8 mouse cellular contexts compared by ENCODE assay signal in genomic region chr12:105935441-105935880, GRCm38 (mm10).
DNase-seq lines count a peak whose midpoint lies in the region; ATAC-seq and TF ChIP-seq lines count a peak whose summit lies in the region.

No protein-coding gene starts in this region.

- no peaks in the 10 kb centered on the region for H3K36me3 ChIP-seq in kidney, postnatal 0 days (ENCODE audit: insufficient read depth, low read length)
- H3K36me3 ChIP-seq in forebrain, embryonic 16.5 days (ENCODE audit: control insufficient read depth, insufficient read depth), result no peaks in the 10 kb centered on the region
- no peaks in the 10 kb centered on the region for H3K36me3 ChIP-seq in neural tube, embryonic 15.5 days

- no peak for DNase-seq in kidney, postnatal 0 days (ENCODE audit: low spot score)
- DNase-seq in kidney, adult 9 months, result no peak
- DNase-seq in embryo, embryonic 10 days (ENCODE audit: low spot score), result peak; percentile 40
- DNase-seq in left cerebral cortex, postnatal 4 days, result peak; percentile 62
- no peak for DNase-seq in adipocyte (ENCODE audit: low spot score)
- no peak for DNase-seq in urinary bladder, postnatal 10 days (ENCODE audit: low spot score)

- 3% methylated on average over 18 of the region's 22 CpGs for WGBS in kidney, postnatal 0 days
- 5% methylated on average over 20 of the region's 22 CpGs for WGBS in forebrain, embryonic 16.5 days
- WGBS in neural tube, embryonic 15.5 days, result 7% methylated on average over 21 of the region's 22 CpGs

- no peak overlapping the region for H3K27ac ChIP-seq in kidney, postnatal 0 days
- peak overlapping the region; percentile 46; the same call in 1 of the 2 replicates for H3K27ac ChIP-seq in forebrain, embryonic 16.5 days (ENCODE audit: low read length)
- no peak overlapping the region for H3K27ac ChIP-seq in neural tube, embryonic 15.5 days (replicated peaks)

- no peaks in the 10 kb centered on the region for H3K27me3 ChIP-seq in kidney, postnatal 0 days (ENCODE audit: insufficient read depth, low read length)
- H3K27me3 ChIP-seq in forebrain, embryonic 16.5 days (replicated peaks; ENCODE audit: control insufficient read depth, insufficient read depth, low read length), result no peaks in the 10 kb centered on the region
- peaks cover 2% of the 10 kb centered on the region; the same call in 1 of the 2 replicates for H3K27me3 ChIP-seq in neural tube, embryonic 15.5 days (replicated peaks)

- H3K4me1 ChIP-seq in kidney, postnatal 0 days (replicated peaks; ENCODE audit: insufficient read depth, low read length), result 0 out of 2 replicates have a peak, but pooled peaks cover 3% of the 10 kb centered on the region
- peaks cover 16% of the 10 kb centered on the region for H3K4me1 ChIP-seq in forebrain, embryonic 16.5 days (replicated peaks; ENCODE audit: control insufficient read depth, insufficient read depth, low read length)
- peaks cover 11% of the 10 kb centered on the region for H3K4me1 ChIP-seq in neural tube, embryonic 15.5 days

- ATAC-seq in kidney, postnatal 0 days (replicated peaks; ENCODE audit: low FRiP score, low read depth), result no peak
- peak; percentile 70 for ATAC-seq in forebrain, embryonic 16.5 days
- no peak for ATAC-seq in neural tube, embryonic 15.5 days (ENCODE audit: low FRiP score)

- peak overlapping the region; percentile 45 for H3K4me2 ChIP-seq in kidney, postnatal 0 days (ENCODE audit: low read length)
- H3K4me2 ChIP-seq in forebrain, embryonic 16.5 days (ENCODE audit: low read length), result peak overlapping the region; percentile 36
- H3K4me2 ChIP-seq in neural tube, embryonic 15.5 days, result peak overlapping the region; percentile 52

- TF ChIP-seq CTCF in kidney, postnatal 0 days (IDR thresholded peaks at IDR 0.05; ENCODE audit: low read depth), result no peak

- peak overlapping the region; percentile 20; the same call in 1 of the 2 replicates for H3K4me3 ChIP-seq in kidney, postnatal 0 days (replicated peaks; ENCODE audit: low read depth, low read length)
- peak overlapping the region; percentile 6 for H3K4me3 ChIP-seq in forebrain, embryonic 16.5 days (replicated peaks; ENCODE audit: low read length)
- peak overlapping the region; percentile 18 for H3K4me3 ChIP-seq in neural tube, embryonic 15.5 days (replicated peaks)

- no peaks in the 10 kb centered on the region for H3K9me3 ChIP-seq in kidney, postnatal 0 days (replicated peaks; ENCODE audit: low read length)
- peaks cover 3% of the 10 kb centered on the region; the same call in 1 of the 2 replicates for H3K9me3 ChIP-seq in forebrain, embryonic 16.5 days (ENCODE audit: control insufficient read depth, low read length)
- no peaks in the 10 kb centered on the region for H3K9me3 ChIP-seq in neural tube, embryonic 15.5 days (replicated peaks)

- intact Hi-C loops in left cerebral cortex, postnatal 4 days (cut with DNase I), result no loop called here

- no peak overlapping the region for H3K9ac ChIP-seq in kidney, postnatal 0 days (ENCODE audit: low read depth, low read length)
- peak overlapping the region; percentile 20; the same call in 1 of the 2 replicates for H3K9ac ChIP-seq in forebrain, embryonic 16.5 days (replicated peaks; ENCODE audit: low read depth, low read length)
- H3K9ac ChIP-seq in neural tube, embryonic 15.5 days (replicated peaks), result no peak overlapping the region

Comparison
In these comparisons a context has a peak if more than half of its experiments do, and no peak if none do; other contexts are left out.
1. DNase-seq: peak in embryo, embryonic 10 days (single experiment) and left cerebral cortex, postnatal 4 days (single experiment); none in kidney, postnatal 0 days (single experiment), kidney, adult 9 months (single experiment), adipocyte (single experiment) and urinary bladder, postnatal 10 days (single experiment).
2. Peak in every context shown above with its lines, with median percentiles within 50 percentile points of each other: H3K4me2 ChIP-seq and H3K4me3 ChIP-seq.